Mouse (Mus musculus) cerebellum, adult 18-20 months (tissue): ENCODE measurements at regions not wholly inside any gene's neighbourhood (a gene's known extent, or its start where the extent isn't known, plus 50 kb on each side); places are given as distances from the start of the nearest gene placed in this dataset.

Source experiments
- DNase-seq, 2 experiments: peaks; one replicate each; pipeline ENCODE4 v3.0.0; 2021

GRCm38 (mm10) chr3:48911758-48912157, 845.4 kb downstream of the Pcdh18 start:
- DNase-seq = no peak

DNA sequence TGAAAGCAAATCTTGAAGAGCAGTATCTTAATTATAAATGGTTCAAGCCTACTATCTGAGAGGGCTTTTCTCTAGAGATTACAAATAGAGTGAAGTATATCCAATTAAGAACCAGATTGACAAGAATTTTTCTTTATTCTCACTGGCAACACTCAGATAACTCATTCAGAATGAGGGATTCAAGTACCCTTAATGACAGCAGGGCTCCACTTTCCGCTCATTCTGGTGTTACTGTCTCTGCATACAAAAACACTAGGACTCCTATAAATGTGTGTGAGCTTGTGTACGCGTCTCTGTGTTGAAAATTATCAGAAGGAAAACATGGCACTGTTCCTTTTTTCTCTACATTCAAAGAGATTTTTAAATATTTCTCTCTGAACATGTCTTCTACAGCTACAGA, 866.7 kb downstream of the Pcdh18 start:
- DNase-seq = no peak

DNA sequence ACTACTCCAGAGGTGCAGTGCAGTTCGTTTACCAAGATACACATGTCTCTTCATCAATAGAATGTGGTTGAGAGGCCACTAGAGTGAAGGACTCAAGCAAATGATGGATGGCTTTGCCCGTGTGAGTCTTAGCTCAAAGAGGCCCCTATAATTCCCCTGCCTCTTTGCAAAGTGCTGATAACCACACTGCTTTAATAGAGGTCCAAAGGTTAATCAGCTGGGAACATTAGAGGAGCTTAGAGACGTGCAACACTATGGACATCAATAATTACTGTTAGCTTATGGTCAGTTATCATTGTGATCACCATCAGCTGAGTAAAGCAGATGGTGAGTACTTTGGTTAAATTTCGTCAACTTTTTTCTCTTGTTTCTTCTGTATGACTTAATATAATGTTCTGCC, 869.2 kb downstream of the Pcdh18 start:
- no peak for DNase-seq

DNA sequence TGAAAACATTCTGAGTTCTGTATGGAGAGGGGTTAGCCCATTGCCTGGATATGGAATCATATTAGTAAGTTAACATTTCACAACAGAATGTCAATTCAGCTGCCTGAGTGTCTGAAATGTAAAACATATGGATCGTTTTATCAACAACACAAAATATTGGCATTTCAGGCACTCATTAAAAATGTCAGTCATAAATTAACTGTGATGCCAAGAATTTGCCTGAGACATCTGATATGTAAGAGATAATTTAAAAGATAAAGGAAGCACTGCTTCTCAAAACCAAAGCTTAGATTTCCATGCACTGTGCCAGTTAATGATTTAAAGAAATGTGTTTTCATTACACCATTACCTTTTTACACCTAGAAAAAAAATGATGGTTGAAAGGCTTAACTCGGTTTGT, 887.6 kb downstream of the Pcdh18 start:
- no peak for DNase-seq

- DNase-seq = peak; percentile 44 to 65
Measured at GRCm38 (mm10) chr3:48846049-48846653, 911.0 kb downstream of the Pcdh18 start.

- no peak for DNase-seq
Measured at GRCm38 (mm10) chr3:48840692-48841091, 916.4 kb downstream of the Pcdh18 start.

DNA sequence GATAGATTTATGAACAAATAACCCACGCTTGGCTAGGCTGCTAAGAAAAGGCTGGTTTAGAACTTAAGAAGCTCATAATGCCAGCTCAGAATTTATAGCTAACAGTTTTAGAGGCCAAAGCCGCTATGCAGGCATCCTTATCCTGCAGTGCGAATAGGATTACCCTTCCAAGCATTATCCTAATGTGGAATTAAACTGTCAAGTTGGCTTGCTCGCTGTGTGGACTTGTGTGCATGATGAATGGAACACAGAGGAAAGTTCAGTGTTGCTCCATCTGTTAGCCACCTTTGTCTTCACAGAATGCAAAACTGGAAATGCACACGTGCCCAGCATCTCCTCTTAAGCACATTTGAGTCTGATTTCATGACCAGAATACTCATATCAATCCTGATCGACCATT, 933.8 kb downstream of the Pcdh18 start:
- DNase-seq = no peak

- DNase-seq = no peak
Measured at GRCm38 (mm10) chr3:48804398-48804797, 952.7 kb downstream of the Pcdh18 start.

DNA sequence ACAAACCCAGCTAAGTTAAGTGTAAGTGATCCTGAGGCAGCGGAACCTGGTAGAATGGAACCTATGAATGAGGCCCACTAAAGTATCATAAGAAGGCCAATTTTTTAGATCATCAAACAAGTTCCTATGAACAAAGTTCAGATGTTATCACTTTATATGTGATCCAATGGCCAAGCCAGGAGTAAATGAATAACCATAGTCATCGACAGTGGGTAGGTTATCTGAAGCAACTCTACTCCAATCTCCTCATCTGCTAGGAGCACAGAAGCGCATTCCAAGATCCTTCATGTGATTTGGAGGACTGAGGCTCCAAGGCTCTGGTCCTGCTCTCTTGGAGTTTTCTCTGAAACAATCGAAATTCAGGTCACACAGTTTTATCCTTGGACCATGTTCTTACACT, 985.4 kb downstream of the Pcdh18 start:
- DNase-seq = no peak
